Mouse (Mus musculus) Muller cell, postnatal 12 days (primary cell): Measurements from ENCODE around the gene Pprc1.

Experiments
- DNase-seq: peaks from one replicate; pipeline ENCODE4 v3.0.0-alpha.2; 2015; ENCODE audit errors: inconsistent ontology term

Gene Pprc1

DNA sequence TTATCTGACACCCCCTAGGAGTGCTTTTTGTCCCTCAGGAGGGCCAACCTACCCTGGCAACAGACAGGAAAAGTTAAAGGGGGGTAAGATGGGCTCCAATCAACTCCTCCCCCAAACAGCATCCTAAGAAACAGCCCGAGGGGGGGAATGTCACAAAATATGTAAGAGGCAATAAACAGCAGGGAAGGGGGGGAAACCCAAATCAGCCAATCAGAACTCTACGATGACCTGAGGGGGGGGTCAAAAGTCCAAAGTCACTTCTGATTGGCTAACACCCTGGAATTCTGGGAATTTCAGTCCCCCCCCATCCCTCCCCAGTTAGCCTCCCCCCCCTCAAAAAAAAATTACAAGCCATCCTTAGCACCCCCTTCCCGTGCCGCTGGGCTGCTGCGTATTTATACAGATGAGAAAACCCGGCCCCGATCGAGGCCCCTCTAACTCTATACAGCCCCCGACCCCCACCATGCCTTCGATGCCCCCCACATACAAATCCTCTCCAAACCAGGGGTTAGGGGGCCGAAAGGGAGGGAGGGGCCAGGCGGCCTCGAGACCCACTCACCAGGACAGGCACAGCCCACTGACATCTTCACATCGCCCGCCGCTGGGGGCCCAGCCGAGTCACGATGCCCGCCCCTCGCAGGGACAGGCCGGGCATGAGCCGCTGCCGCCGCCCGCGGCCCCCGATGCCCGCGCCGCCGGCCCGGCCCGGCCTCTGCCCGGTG is at the start of gene Pprc1:
Pprc1 (plus strand) TSS at position 616 of the 722 bp plus-strand sequence.
- peak; percentile 83 for DNase-seq

DNA sequence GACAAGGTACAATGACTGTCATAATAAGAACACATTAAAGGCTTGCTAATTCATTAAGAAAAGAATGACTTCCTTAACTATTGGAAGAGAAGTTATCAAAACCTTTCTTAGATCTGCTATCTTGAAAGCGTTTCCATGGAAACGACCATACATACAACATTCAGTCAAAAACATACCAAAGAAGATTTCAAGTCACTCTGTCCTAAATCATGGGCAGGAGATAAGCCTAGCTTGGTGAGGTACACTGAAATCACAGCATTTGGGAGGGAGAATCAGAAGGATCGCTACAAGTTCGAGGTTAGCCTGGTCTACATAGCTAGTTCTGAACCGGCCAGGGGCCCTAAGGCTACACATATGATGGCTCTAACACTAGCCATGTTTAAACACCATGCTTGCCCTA is 47.3 kb upstream of the Pprc1 start:
- peak; percentile 12 for DNase-seq

DNA sequence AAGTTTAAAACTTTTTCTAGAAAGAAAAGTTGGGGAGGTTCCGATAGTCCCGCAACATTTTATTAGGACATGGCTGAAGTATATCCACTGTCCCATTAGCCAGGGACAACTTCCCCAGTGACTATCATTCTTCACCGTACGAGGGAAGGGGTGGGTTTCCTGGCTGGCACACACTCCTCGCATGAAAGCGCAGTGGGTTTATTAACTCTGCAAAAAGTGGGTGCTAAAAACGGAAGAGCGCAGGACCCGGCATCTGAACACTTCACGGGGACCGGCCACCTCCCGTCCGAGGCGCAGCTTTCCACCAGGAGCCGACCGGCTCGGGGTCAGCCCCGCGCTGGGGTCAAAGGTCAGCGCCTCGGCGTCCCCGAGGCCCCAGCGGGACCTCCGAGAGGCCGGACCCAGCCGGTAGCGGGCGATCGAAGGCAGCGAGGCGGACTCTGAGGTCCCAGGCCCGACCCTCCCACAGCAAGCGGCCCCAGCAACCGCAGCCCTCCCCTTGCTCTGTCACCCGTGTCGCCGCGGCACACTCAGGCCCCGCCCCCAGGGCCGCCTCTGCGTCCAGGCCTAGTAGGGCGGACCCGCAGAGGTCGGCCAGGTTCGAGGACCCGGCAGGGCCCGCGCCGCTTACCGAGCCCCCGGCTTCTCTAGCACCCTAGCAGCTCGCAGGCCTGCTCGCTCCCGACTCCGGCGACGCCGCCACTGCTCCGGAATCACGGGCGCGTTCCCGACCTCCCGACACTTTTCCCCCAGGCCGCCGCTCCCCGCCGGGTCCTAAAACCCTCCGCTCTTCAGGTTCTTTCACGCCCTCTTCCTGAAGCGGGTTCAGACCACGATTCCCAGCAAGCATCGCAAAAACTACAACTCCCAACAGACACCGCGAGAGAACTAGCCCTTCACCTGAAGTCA is 46.6 kb upstream of the Pprc1 start, which contains the start of gene Armh3:
Armh3 (minus strand) TSS at position 704 of the 909 bp plus-strand sequence.
- DNase-seq: peak; percentile 98

DNA sequence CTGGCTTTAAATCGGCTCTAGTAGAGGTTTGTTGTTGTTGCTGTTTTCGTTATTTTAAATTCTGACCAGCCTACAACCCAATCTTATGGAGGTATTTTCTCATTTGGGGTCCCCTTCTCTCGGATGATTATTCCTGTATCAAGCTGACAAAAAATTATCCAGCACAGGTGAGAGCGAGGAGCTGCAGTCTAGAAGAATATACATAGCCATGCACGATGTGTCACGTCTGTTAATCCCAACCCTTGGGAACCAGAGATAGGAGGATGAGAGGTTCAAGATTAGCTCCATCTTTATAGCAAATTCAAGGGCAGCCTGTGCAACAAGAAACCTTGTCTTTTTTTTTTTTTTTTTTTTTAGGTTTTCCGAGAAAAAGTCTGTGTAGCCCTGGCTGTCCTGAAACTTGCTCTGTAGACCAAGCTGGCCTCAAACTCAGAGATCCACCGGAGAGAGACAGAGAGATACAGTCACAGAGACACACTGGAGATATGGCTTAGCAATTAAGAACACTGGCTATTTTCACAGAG is 45.9 kb upstream of the Pprc1 start:
- DNase-seq: no peak

DNA sequence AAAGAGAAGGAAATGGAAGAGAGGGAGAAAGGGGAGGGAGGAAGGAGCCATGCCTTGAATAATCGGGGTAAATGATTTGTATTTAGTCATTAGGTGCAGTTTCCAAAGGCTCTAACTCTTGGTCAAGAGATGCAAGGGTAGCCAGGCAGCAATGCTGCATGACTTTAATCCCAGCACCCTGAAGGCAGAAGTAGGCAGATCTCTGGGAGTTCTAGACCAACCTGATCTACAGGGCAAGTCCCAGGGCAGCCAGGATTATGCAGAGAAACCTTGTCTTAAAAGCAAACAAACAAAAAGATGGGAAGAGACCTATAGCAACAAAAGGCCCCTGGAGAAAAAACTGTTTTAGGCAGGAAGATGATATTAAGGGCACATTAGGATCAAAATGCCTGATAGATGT is 45.3 kb upstream of the Pprc1 start:
- no peak for DNase-seq

DNA sequence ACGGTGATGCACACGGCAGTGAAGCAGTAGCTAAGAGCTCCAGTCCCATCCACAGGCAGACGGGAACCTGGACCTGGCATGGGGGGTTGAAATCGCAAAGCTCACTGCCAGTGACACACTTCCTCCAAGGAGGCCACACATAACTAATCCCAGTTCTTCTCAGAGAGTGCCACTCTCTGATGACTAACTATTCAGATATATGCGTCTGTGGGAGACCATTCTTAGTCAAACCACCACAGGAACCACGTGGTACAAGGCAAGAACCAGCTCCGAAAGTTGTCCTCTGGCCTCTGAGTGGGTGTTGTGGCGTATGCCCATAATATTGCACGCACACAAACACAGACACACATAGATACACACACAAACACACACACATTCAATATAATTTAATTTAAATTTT is 42.4 kb upstream of the Pprc1 start:
- DNase-seq: no peak

DNA sequence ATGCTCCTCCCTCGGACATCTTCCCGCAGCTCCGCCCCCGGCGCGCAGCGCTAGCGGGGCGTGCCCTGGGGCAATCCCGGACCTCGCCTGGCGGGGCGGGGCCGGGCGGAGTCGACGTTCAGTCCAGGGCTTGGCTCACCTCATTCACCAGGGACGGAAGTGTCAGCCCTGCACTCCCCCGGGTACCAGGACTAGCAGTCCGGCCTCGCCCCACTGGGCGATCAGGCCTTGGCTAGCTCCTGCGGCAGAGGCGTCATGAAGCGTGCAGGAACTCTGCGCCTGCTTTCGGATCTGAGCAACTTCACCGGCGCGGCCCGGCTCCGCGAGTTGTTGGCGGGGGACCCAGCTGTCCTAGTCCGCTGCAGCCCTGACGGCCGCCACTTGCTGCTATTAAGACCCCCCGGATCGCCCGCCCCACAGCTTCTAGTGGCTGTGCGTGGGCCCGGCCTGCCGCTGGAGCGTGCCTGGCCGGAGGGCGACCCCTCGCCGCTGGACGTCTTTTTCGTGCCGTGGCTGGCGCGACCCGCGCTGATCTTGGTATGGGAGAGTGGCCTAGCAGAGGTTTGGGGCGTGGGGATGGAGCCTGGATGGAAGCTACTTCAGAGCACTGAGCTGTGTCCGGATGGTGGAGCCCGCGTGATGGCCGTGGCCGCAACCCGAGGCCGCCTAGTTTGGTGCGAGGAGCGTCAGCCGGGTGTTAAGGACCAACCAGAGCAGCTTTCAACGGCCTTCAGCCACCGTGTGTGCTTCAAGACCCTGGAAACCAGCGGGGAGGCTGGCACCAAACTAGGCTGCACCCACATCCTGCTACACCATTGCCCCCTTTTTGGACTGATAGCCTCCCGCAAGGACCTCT is 41.1 kb upstream of the Pprc1 start, which contains the start of gene Hps6:
Hps6 (plus strand) TSS at position 138 of the 856 bp plus-strand sequence.
- peak; percentile 91 for DNase-seq

DNA sequence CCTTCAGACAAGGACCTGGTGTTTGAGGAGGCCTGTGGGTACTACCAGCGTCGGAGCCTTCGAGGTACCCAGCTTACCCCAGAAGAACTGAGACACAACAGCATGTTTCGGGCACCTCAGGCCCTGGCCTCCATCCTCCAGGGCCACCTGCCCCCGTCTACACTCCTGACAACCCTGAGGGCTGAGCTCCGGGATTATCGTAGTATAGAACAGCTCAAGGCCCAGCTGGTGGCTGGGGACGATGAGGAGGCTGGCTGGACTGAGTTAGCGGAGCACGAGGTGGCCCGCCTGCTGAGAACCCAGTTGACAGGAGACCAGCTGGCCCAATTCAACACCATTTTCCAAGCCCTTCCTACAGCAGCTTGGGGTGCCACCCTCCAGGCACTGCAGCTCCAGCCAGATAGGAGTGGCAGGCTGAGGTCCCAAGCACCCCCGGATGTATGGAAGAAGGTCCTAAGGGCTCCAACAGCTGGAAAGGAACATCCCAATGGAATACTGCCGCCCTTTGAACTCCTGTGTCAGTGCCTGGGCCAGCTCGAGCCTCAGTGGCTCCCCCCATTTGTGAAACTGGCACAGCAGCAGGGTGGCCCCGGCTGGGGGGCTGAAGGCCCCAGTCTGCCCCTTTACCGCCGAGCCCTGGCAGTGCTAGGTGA is 39.7 kb upstream of the Pprc1 start:
- no peak for DNase-seq

DNA sequence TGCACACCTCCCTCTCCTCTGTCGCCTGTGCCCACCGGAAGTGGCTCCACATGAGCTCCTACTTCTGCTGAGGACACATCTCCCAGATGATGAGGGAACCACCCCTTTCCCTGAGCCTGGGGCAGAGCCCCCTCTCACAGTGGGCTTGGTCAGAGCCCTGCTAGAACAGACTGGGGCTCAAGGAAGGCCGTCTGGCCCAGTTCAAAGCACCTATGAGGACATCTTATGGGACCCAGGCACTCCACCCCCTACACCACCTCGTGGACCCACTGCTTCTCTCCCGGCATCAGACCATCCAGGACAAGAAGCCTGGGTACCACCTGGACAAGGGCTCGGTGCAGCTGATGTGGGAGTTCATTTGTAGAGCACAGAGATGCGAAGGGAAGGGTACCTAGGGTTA is 39.0 kb upstream of the Pprc1 start:
- DNase-seq: no peak

DNA sequence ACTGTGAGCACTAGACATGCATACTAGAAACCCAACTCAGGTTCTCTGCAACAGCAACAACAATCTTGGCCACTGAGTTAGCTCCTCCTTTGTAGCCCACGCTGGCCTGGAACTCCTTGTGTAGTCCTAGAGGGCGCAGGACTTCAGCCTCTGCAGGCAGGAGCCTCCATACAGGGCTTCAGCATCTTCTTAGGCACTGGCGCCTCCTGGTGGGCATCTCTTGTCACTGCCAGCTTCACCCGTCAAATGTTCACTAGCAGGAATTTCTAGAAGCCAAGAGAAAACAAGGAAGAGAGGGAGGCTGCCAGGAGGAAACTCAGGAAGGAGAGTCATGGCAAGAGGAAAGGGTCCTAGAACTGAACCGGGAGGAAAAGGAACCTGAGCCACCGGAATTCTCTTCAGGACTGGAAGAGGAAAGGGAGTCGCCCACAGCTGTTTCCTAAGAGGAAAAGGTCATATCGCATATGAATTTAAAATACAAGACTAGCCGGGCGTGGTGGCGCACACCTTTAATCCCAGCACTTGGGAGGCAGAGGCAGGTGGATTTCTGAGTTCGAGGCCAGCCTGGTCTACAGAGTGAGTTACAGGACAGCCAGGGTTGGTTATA is 30.0 kb upstream of the Pprc1 start:
- DNase-seq: peak; percentile 77

DNA sequence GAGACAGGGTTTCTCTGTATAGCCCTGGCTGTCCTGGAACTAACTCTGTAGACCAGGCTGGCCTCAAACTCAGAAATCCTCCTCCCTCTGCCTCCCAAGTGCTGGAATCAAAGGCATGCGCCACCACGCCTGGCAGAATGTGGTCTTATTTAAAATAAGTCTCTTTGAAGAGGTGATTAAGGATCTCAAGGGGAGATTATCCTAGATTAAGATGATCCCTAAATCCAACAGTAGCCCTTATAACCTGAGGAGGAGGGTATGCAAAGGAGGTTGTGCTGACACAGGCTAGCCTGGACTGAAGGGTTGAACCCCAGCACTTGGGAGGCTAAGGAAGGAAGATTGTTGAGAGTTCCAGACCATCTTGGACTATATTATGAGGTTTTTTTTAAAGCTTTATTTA is 28.7 kb upstream of the Pprc1 start:
- DNase-seq: no peak

DNA sequence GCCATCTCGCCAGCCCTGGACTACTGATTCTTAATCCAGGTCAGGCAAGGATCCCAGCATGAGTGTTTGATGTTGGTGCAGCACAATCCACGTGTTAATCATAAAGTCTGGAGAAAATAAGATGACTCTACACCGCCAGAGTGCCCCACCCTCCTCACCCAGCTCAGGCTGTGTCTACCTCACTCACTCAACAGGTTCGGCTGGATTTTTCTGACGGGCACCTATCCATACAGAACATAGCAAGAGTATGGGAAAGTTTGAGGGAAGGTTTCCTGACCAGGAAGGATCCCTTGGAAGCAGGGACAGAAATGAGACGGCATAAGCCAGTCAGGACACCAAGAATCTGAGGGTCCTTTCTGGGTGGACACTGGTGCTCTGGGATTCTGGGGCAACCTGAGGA is 19.7 kb upstream of the Pprc1 start:
- no peak for DNase-seq

DNA sequence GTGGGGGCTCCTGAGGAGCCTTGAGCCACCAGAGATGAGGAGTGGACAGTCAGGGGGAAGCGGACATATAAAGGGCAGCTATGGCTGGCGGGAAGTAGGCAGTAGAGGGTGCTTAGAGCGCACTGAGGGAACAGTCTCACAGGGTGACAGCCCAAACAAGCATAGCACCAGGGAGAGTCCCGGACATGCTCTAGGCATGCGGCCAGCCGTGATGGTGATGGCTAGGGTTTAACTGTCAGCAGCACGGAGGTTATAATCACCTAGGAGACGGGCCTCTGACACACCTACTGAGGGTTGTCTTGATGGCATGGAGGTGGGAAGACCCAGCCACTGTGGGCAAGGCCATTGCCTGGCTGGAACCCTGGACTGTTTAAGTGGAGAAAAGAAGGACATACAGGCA is 18.1 kb upstream of the Pprc1 start:
- no peak for DNase-seq

DNA sequence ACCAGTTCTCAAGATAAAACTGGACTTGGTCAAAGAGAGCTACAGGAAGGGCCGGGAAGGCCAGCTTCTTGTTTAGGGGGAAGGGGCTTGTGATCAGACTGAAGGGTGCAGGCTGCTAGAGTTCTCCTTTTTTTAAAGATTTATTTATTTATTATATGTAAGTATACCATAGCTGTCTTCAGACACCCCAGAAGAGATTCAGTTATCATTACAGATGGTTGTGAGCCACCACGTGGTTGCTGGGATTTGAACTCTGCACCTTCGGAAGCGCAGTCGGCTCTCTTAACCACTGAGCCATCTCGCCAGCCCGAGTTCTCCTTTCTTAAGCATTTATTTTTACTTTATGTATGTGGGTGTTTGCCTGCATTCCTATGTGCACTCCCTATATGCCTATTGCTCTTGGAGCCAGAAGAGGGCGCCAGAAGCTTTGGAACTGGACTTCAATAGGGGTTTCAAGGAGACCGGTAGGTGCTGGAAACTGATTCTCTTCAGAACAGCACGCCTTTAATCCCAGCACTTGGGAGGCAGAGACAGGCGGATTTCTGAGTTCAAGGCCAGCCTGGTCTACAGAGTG is 15.9 kb upstream of the Pprc1 start:
- no peak for DNase-seq

DNA sequence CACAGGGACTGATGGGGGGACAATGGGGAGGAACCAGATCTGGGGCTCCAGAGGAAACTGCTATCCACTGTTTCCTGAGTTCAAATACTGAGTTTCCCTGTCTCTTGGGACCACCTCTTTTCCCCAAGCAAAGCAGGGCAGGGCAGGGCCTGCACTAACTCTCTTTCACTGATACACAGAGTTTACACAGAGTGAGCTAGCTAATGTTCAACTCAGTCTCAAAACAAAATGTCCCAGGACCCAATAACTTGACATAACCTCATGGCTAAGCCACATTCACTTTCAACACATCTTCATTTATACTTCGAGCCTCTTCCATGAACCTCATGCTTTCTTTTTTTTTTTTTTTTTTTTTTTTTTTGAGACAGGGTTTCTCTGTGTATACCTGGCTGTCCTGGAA is 15.0 kb upstream of the Pprc1 start:
- no peak for DNase-seq

DNA sequence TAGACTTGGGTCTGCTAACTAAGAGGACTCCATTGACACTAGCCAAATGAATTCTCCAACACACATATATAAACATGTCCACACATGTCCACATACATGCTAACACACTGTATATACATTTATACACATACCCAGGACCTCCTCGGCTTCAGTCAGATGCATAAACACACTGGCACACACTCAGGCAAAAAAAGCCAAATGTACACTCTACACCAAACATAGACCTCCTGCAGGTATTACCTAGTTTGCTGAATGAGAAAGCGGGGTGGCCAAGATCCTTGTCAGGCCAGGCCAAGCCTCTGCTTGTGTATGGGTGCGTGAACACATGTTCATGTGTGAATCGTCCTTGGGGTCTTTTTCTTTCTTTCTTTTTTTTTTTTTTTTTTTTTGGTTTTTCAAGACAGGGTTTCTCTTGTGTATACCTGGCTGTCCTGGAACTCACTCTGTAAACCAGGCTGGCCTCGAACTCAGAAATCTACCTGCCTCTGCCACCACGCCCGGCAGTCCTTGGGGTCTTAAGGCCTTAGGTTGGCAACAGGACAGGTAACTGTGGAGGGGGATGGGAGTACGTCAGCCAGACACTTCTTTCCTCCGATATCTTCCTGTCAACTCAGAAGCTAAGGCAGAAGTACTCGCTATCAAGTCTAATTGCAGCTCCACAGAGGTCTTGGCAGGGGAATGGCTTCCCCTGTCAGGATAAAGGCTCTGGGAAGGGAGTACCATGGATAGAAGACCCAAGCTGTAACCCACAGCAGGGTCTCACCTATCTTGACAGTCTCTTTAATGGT is 14.3 kb upstream of the Pprc1 start:
- no peak for DNase-seq

DNA sequence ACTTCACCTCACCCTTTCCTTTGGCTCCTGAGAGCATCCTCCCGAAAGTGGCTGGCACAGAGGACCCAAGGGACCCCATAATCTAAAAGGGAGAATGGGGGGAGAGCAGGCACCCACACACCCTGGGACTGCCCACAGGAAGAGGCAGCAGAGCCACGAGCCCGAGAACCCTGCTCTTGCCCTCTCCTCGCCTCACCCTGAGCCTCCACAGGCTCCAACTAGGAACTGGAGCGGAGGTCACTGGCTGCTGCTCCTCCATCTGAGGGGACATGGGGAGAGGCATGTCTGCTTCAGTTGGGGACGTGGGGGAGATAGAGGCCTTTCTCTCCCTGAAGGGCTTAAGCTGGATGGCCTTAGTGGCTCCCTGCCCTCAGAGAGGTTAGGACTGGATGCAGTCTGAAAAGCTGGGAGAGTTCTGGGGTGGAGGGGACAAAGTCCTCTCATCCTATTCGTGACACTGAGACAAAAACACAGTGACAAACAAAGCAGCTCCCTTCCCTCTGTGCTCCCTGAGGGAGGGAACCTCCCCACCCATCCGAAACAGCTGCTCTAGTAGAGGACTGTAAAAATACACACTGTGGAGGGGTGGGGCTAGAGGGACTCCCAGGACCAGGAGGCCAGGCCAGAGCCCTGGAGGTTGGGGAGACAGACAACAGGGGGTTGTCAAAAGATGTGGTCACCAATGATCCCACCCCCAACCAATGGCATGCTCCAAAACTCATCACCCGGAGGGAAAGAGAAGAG is 12.8 kb upstream of the Pprc1 start:
- DNase-seq: no peak

DNA sequence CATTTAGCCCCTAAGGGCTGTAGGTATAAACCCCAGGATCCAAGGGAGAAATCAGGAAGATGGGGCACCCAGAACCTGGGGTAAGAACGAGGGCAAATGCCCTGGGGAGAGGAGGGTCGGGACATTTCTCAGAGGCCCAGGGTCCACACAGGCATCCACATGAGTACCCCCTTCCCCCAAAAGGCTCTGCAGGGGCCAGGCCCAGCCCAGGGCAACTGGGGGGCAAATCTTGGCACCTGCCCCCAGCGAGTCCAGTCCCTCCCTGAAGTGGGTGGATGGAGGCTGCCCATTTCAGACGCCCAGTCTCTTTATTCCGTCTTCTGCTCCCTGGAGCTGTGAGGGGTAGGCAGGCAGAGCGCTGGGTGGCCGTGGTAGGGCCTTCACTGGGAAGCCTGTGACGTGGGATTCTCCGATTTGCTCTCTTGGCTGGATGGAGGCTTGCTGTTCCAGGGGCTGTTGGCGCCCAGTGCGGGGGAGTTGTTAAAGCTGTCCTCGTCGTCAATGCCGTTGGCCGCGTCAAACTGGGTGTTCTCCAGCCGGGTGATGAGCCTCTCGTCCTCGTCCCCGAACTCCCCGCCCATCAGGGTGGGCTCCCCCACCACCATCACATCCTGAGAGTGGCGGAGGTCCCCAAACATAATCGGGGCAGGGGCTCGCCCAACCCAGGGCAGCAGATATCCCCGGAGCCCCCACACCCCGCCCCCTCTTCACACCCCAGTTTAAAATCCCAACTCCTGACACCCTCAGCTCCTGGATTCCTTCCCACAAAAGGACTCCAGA is 11.8 kb upstream of the Pprc1 start:
- DNase-seq: no peak
